Mouse (Mus musculus): ENCODE measurements around the gene Tspyl3. TPM values are rescaled to one million over a fixed set of nuclear protein-coding genes. Genes with fewer than 3 reads are reported as not detected.

The Tspyl3 gene
- polyA plus RNA-seq, 1 experiment from 2014 or later, result 3.0 TPM

- Histone ChIP-seq H3K36me3 (peaks cover 33% of the 10 kb centered on the region), H3K4me2 (peak overlapping the region; percentile 89), H3K9me3 (replicated peaks) (no peaks in the 10 kb centered on the region), H3K27me3 (no peaks in the 10 kb centered on the region), H3K4me3 (replicated peaks) (peak overlapping the region; percentile 64), H3K9ac (peak overlapping the region; percentile 83), H3K27ac (peak overlapping the region; percentile 89), H3K4me1 (replicated peaks) (peaks cover 98% of the 10 kb centered on the region)
- ATAC-seq (ENCODE audit: low read depth), result 0 out of 2 replicates have a peak, but pooled peaks have one; percentile 2
- no peak for DNase-seq
- 4% methylated on average over 3 of the region's 3 CpGs for WGBS (ENCODE audit: insufficient replicate concordance)
These were observed 333 bp upstream of the Tspyl3 start for GRCm38 (mm10) chr2:153225595-153225953.

DNA sequence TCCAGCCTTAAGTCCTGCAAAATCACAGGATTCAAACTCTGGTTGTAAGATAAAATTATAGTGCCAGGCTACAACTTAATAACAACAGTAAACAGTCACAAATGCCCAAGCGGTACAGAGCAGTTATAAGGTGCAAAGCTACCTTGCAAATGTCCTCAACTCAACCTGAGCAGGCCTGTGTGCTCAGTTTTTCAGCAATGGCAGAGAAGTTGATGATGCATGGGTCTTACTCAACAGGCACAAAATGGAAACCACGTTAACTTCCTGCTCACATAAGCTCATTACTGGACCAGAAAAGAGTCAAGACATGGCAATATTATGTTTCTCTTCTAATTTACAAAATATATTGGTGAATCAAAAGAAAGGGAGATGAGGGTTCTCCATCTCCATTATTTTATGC, 2.7 kb downstream of the Tspyl3 start:
- H3K36me3 ChIP-seq, result peaks cover 10% of the 10 kb centered on the region
- DNase-seq (no peak), ATAC-seq (ENCODE audit: low read depth) (no peak)
- peaks cover 88% of the 10 kb centered on the region for H3K4me1 ChIP-seq (replicated peaks)
- H3K27ac ChIP-seq, result peak overlapping the region; percentile 94
- 62% methylated on average over 2 of the region's 2 CpGs for WGBS (ENCODE audit: insufficient replicate concordance)
- H3K9ac ChIP-seq, result peak overlapping the region; percentile 56
- H3K4me2 ChIP-seq, result peak overlapping the region; percentile 68
- no peaks in the 10 kb centered on the region for H3K9me3 ChIP-seq (replicated peaks)
- 0 out of 2 replicates have a peak overlapping the region, but pooled peaks have one; percentile 1 for H3K4me3 ChIP-seq (replicated peaks)
- H3K27me3 ChIP-seq, result no peaks in the 10 kb centered on the region

DNA sequence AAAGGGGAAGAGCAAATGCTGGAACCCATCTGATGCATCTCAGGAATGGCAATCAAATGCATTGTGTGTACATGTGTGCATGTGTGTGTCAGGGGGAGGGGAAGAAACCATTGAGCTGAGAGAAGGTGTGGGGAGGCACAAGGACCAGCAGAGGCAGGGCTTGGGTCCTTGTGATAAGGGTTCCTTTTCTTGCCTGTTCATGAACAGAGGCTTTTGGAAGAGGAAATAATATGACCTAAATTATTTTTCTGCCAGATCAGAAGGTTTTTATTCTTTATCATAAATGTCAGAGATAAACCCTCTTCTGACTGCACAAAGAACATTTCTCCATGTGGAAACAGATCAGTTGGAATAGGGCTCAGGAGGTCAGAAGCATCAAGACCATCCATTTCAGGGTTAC, 3.1 kb downstream of the Tspyl3 start:
- H3K4me3 ChIP-seq (replicated peaks), result peak overlapping the region; percentile 35
- peaks cover 84% of the 10 kb centered on the region for H3K4me1 ChIP-seq (replicated peaks)
- peak overlapping the region; percentile 94 for H3K27ac ChIP-seq
- peaks cover 6% of the 10 kb centered on the region for H3K36me3 ChIP-seq
- DNase-seq (no peak), ATAC-seq (ENCODE audit: low read depth) (peak; percentile 78)
- H3K9ac ChIP-seq, result peak overlapping the region; percentile 56
- no peaks in the 10 kb centered on the region for H3K9me3 ChIP-seq (replicated peaks)
- peak overlapping the region; percentile 68 for H3K4me2 ChIP-seq
- H3K27me3 ChIP-seq, result no peaks in the 10 kb centered on the region

GRCm38 (mm10) chr2:153221620-153222019, 3.6 kb downstream of the Tspyl3 start:
- peak; percentile 95 for ATAC-seq (ENCODE audit: low read depth)
- WGBS (ENCODE audit: insufficient replicate concordance), result 19% methylated on average over 4 of the region's 4 CpGs
- H3K4me1 ChIP-seq (replicated peaks), result peaks cover 78% of the 10 kb centered on the region

GRCm38 (mm10) chr2:153218516-153218915, 6.7 kb downstream of the Tspyl3 start:
- Histone ChIP-seq H3K27me3 (no peaks in the 10 kb centered on the region), H3K36me3 (no peaks in the 10 kb centered on the region), H3K27ac (no peak overlapping the region), H3K4me1 (replicated peaks) (peaks cover 68% of the 10 kb centered on the region), H3K4me2 (no peak overlapping the region), H3K4me3 (replicated peaks) (no peak overlapping the region), H3K9me3 (replicated peaks) (no peaks in the 10 kb centered on the region), H3K9ac (no peak overlapping the region)
- DNase-seq (no peak), ATAC-seq (ENCODE audit: low read depth) (no peak)
- 74% methylated on average over 3 of the region's 3 CpGs for WGBS (ENCODE audit: insufficient replicate concordance)

More at GRCm38 (mm10) chr2:153221620-153222019, 3.6 kb downstream of the Tspyl3 start:
- H3K9ac ChIP-seq, result peak overlapping the region; percentile 63
- H3K36me3 ChIP-seq, result 0 out of 2 replicates have a peak, but pooled peaks cover under 1% of the 10 kb centered on the region
- H3K9me3 ChIP-seq (replicated peaks), result no peaks in the 10 kb centered on the region
- peak overlapping the region; percentile 68 for H3K4me2 ChIP-seq
- H3K4me3 ChIP-seq (replicated peaks), result peak overlapping the region; percentile 35
- peak; percentile 75 for DNase-seq
- no peaks in the 10 kb centered on the region for H3K27me3 ChIP-seq
- H3K27ac ChIP-seq, result peak overlapping the region; percentile 94

- Histone ChIP-seq H3K4me1 (replicated peaks) (peaks cover 61% of the 10 kb centered on the region), H3K27me3 (no peaks in the 10 kb centered on the region), H3K4me2 (no peak overlapping the region), H3K9ac (no peak overlapping the region), H3K4me3 (replicated peaks) (no peak overlapping the region), H3K9me3 (replicated peaks) (no peaks in the 10 kb centered on the region), H3K27ac (no peak overlapping the region), H3K36me3 (no peaks in the 10 kb centered on the region)
- WGBS (ENCODE audit: insufficient replicate concordance), result 79% methylated on average over 10 of the region's 10 CpGs
- DNase-seq, result no peak
- ATAC-seq (ENCODE audit: low read depth), result no peak
These were observed 7.4 kb downstream of the Tspyl3 start for GRCm38 (mm10) chr2:153217826-153218340.

DNA sequence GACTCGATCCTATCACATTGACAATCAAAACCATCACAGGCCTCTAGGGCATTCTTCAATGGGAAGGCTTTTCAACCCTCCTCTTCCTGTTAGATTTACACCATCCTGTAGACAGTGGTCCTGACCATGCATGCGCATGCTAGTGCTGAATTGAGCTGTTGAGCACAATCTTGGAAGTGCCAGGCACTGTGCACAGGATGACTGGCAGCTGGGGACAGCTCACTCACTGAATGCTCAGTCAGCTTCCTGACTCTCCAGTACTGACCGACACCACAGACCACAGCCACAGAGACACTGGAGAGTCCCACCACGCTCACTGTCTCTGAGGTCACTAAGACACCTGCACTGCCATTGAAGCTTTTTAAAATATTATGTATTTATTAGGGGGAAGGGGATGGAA, 9.8 kb downstream of the Tspyl3 start:
- no peak overlapping the region for H3K4me2 ChIP-seq
- H3K36me3 ChIP-seq, result no peaks in the 10 kb centered on the region
- no peak overlapping the region for H3K4me3 ChIP-seq (replicated peaks)
- DNase-seq (no peak), ATAC-seq (ENCODE audit: low read depth) (peak; percentile 54)
- no peaks in the 10 kb centered on the region for H3K27me3 ChIP-seq
- peak overlapping the region; percentile 19 for H3K27ac ChIP-seq
- no peaks in the 10 kb centered on the region for H3K9me3 ChIP-seq (replicated peaks)
- H3K4me1 ChIP-seq (replicated peaks), result peaks cover 37% of the 10 kb centered on the region
- WGBS (ENCODE audit: insufficient replicate concordance), result 36% methylated on average over 4 of the region's 4 CpGs
- 0 out of 2 replicates have a peak overlapping the region, but pooled peaks have one; percentile 18 for H3K9ac ChIP-seq

DNA sequence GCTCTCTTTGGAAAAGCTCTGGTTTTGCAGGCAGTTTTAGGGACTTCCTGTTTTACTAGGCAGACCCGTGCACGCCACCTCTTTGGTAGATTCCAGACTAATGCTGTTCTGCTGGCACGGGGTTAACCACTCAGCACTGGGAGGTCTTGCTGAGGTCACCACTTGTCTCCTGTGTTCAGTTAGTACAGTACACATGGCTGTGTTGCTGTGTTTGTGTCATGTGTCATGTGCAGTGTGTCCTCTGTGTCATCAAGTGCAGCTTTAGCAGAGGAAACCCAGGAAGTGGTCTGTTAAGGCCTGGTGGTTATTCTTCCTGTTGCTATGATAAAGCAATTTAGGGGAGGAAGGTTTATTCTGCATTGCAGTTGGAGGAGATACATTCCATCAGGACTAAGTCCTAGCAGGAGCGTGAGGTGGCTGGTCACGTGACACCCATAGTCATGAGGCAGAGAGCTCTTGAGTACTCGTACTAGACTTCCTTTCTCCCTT, 10.4 kb downstream of the Tspyl3 start:
- ATAC-seq (ENCODE audit: low read depth) (peak; percentile 37), DNase-seq (no peak)
- Histone ChIP-seq H3K9me3 (replicated peaks) (no peaks in the 10 kb centered on the region), H3K27me3 (no peaks in the 10 kb centered on the region), H3K9ac (no peak overlapping the region), H3K4me3 (replicated peaks) (no peak overlapping the region), H3K4me2 (no peak overlapping the region), H3K27ac (peak overlapping the region; percentile 19), H3K36me3 (peaks cover 3% of the 10 kb centered on the region), H3K4me1 (replicated peaks) (peaks cover 31% of the 10 kb centered on the region)
- 23% methylated on average over 6 of the region's 6 CpGs for WGBS (ENCODE audit: insufficient replicate concordance)

- DNase-seq, result no peak
- Histone ChIP-seq H3K4me2 (no peak overlapping the region), H3K9ac (no peak overlapping the region), H3K4me3 (replicated peaks) (no peak overlapping the region), H3K9me3 (replicated peaks) (no peaks in the 10 kb centered on the region), H3K27ac (no peak overlapping the region), H3K4me1 (replicated peaks) (peaks cover 18% of the 10 kb centered on the region), H3K36me3 (peaks cover 16% of the 10 kb centered on the region), H3K27me3 (no peaks in the 10 kb centered on the region)
- WGBS (ENCODE audit: insufficient replicate concordance), result 80% methylated on average over 4 of the region's 4 CpGs
- ATAC-seq (ENCODE audit: low read depth), result no peak
These were observed 11.9 kb downstream of the Tspyl3 start for GRCm38 (mm10) chr2:153213351-153213750.

DNA sequence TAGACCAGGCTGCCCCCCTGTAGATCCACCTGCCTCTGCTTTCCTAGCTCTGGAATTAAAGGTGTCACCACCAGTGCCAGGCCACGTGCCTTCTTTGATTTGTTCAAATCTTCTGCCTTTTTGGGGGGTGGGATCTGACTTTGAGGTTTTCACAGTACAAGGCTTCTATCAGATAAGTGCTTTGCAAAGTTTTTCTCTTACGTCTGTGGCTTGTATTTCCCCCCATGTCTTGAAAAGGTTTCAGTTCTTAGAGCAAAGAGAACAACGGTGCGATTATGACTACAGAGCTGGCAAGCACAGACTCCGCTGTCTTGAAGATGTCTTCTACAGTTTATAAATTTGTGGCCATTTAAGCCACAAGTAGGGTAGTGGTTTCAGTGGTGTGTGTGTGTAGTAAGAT, 13.8 kb downstream of the Tspyl3 start:
- ATAC-seq (ENCODE audit: low read depth) (no peak), DNase-seq (no peak)
- WGBS (ENCODE audit: insufficient replicate concordance), result 73% methylated on average over 5 of the region's 5 CpGs

DNA sequence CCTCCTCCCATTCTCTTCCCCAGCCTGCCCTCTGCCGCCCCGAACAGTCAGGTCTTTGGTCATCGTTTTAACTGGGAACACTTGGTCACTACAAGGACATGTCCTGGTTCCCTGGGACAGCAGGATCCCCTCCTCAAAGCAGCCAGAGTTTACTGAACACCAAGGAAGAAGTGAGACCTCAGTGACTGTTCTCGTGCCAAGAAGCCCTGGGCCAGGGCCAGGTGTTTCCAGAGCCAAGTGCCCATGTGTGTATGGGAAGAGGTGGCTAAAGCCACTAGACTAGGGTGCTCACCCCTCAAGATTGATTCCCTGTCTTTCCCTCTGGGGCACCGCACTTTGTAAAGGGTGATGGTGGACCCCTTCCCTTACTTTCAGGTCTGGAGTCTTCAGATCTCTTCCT, 16.0 kb downstream of the Tspyl3 start:
- H3K4me1 ChIP-seq (replicated peaks), result 0 out of 2 replicates have a peak, but pooled peaks cover 4% of the 10 kb centered on the region
- ATAC-seq (ENCODE audit: low read depth) (no peak), DNase-seq (no peak)
- no peak overlapping the region for H3K27ac ChIP-seq
- H3K4me3 ChIP-seq (replicated peaks), result no peak overlapping the region
- no peaks in the 10 kb centered on the region for H3K9me3 ChIP-seq (replicated peaks)
- WGBS (ENCODE audit: insufficient replicate concordance), result 84% methylated on average over 5 of the region's 5 CpGs
- H3K36me3 ChIP-seq, result peaks cover 54% of the 10 kb centered on the region
- no peak overlapping the region for H3K9ac ChIP-seq
- H3K4me2 ChIP-seq, result no peak overlapping the region
- no peaks in the 10 kb centered on the region for H3K27me3 ChIP-seq

More for the DNA sequence above, 13.8 kb downstream of the Tspyl3 start:
- Histone ChIP-seq H3K9ac (no peak overlapping the region), H3K4me2 (no peak overlapping the region), H3K27ac (no peak overlapping the region), H3K36me3 (peaks cover 32% of the 10 kb centered on the region), H3K4me3 (replicated peaks) (no peak overlapping the region), H3K9me3 (replicated peaks) (no peaks in the 10 kb centered on the region), H3K27me3 (no peaks in the 10 kb centered on the region), H3K4me1 (replicated peaks) (peaks cover 18% of the 10 kb centered on the region)

- Histone ChIP-seq H3K27ac (no peak overlapping the region), H3K4me1 (replicated peaks) (no peaks in the 10 kb centered on the region), H3K36me3 (peaks cover 64% of the 10 kb centered on the region)
These were observed 17.1 kb downstream of the Tspyl3 start for GRCm38 (mm10) chr2:153208149-153208548.

More at GRCm38 (mm10) chr2:153208149-153208548, 17.1 kb downstream of the Tspyl3 start:
- WGBS (ENCODE audit: insufficient replicate concordance), result 98% methylated on average over 2 of the region's 2 CpGs
- Histone ChIP-seq H3K4me3 (replicated peaks) (no peak overlapping the region), H3K9ac (no peak overlapping the region), H3K9me3 (replicated peaks) (no peaks in the 10 kb centered on the region), H3K4me2 (no peak overlapping the region), H3K27me3 (no peaks in the 10 kb centered on the region)
- no peak for ATAC-seq (ENCODE audit: low read depth)
- no peak for DNase-seq

Data from liver, embryonic 13.5 days (tissue).